Mouse (Mus musculus): Measurements from ENCODE around the gene D130040H23Rik. TPM values are rescaled to one million over a fixed set of nuclear protein-coding genes. Genes with fewer than 3 reads are reported as not detected.

D130040H23Rik gene
- polyA plus RNA-seq, 1 experiment from 2014 or later: 7.6 TPM

Other genes with a start within 250 kb of the D130040H23Rik start
- gene Zfp930, start 62.0 kb upstream of the D130040H23Rik start, polyA plus RNA-seq (2014; fragmentation: Nextera tagmentation; extraction: Ambion mirVana): 19.0 and 21.2 TPM in 2 replicates
- not detected in 2 replicates for gene Gm9495, start 182.5 kb downstream of the D130040H23Rik start, polyA plus RNA-seq (2014; fragmentation: Nextera tagmentation; extraction: Ambion mirVana)

All from stomach, embryonic 14.5 days (tissue).